Mouse (Mus musculus) spleen, embryonic (tissue): Measurements from ENCODE around the gene A830018L16Rik.
"Not testable (repeated sequence)": the region's sequence is repeated elsewhere in the genome, so short reads cannot be mapped to it uniquely, and the experiment has no call there.

Experiments used
- CTCF ChIA-PET: fragments of 350-600 bp; sonication (Branson Sonifier 250); formaldehyde crosslinking; loops from one replicate; lab custom pipeline; 2022; lab: Charles Lee

The A830018L16Rik gene

GRCm38 (mm10) chr1:12000557-12000956 lies 586.7 kb downstream of the A830018L16Rik start:
- CTCF ChIA-PET, result no interaction called here

GRCm38 (mm10) chr1:12008789-12009550 lies 595.1 kb downstream of the A830018L16Rik start:
- CTCF ChIA-PET, result no interaction called here

- CTCF ChIA-PET, result no interaction called here
These were observed 595.6 kb downstream of the A830018L16Rik start for GRCm38 (mm10) chr1:12009551-12009846.

GRCm38 (mm10) chr1:12010607-12011006 lies 596.7 kb downstream of the A830018L16Rik start:
- CTCF ChIA-PET, result no interaction called here

- CTCF ChIA-PET, result not testable (repeated sequence)
These were observed 606.7 kb downstream of the A830018L16Rik start for GRCm38 (mm10) chr1:12020646-12021045.
